Mouse (Mus musculus) layer of hippocampus, adult 2 months (tissue): ENCODE results near the gene Ceacam16. TPM values are rescaled to one million over a fixed set of nuclear protein-coding genes. Genes with fewer than 3 reads are reported as not detected.

Source experiments
- DNase-seq, 2 experiments: peaks; one replicate each; pipeline ENCODE4 v3.0.0; 2022; ENCODE audit warnings: low spot score in 2 of 2
- H3K27ac ChIP-seq: fragments of 200-600 bp; 2 replicates; pipeline ENCODE4 v1.8.1; 2022
- H3K4me3 ChIP-seq: fragments of 200-600 bp; 2 replicates; pipeline ENCODE4 v1.8.1; 2022; ENCODE audit warnings: mild to moderate bottlenecking
- CTCF ChIP-seq: fragments of 200-600 bp; conservative IDR thresholded peaks from 2 replicates; pipeline ENCODE4 v1.8.1; 2022; ENCODE audit warnings: antibody characterized with exemption, mild to moderate bottlenecking, moderate library complexity
- long read RNA-seq, 2 experiments: library from polyadenylated mRNA; stranded (forward); transcript quantifications; one replicate each; pipeline ENCODE4 v2.0.0; 2021; ENCODE audit warnings: borderline mapping rate in 2 of 2
- total RNA-seq, 2 experiments: library from RNA; stranded (reverse); gene quantifications; 2 replicates each; pipeline ENCODE4 v1.2.3; 2021

Gene Ceacam16
- total RNA-seq: not detected
- long read RNA-seq, experiment 1, partial matches to known transcripts: 0 of 1 reads
- long read RNA-seq, experiment 1, other reads (novel, unspliced or antisense): 1 of 1 reads
- long read RNA-seq, experiment 2: 0 reads

GRCm38 (mm10) chr7:19861199-19861598 is at the start of gene Ceacam16:
Gene Ceacam16, minus strand, starts transcription at chr7:19861299.
- DNase-seq: no peak
- no peak within 1 kb of the TSS for H3K27ac ChIP-seq
- TF ChIP-seq CTCF: no peak

DNA sequence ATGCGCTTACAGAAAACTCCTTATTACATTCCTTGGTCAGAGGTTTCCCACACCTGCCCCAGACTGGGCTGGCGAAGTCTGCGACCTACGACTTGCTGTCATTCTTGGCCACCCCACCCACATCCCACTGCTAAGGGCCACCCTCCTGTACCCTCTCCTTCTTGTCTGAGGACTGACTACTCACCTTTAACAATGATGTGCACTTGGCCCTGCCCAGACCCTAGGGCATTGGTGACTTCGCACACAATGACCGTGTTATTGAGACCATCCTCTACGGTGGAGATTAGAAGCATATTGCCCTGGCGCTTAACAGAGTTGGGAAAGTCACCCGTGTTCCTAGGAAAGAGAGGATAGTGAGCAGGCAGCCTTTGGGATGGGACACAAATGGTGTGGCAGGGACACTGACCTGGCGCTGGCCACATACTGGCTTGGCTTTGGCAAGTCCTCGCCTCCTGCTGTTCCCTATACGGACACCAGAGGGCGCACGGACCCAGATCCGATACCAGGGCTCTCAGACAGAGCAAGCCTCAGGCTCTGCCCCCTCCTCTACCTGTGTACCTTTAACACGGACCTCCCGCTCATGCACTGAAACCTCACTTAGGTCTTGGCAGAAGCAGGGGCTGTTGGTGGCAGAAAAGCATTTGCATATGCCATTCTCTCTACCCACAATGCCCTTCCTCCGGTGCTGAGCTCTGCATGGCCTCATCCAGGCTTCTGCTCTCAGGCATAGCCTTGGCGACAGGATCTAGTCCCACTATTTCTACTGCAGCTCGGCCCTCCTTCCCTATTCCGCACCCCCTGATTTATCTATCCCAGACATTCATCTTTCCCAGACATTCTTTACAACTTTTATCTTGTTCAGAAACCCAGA is 49.6 kb upstream of the Ceacam16 start:
- no peak overlapping the region for H3K27ac ChIP-seq

More at GRCm38 (mm10) chr7:19861199-19861598, at the start of gene Ceacam16:
- no peak within 1 kb of the TSS for H3K4me3 ChIP-seq

DNA sequence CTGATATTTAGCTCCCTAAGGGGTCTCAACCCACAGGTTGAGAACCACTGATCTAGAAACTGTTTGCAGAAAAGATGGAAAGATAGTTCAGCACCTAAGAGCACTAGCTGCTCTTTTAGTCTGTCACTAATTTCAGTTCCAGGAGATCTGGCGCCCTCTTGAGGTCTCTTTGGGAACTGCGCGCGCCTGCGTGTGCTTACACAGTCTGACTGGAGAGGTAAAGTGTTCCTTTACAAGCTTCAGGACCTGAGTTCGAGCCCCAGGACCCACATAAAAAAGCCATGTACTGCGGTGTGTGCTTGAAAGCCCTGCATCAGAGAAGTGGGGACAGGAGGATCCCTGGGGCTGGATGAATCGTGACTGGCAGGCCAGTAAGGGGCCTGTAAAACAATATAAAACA is 28.8 kb upstream of the Ceacam16 start:
- TF ChIP-seq CTCF: peak; percentile 92
- Histone ChIP-seq H3K27ac (no peak overlapping the region), H3K4me3 (no peak overlapping the region)
- peak in 1 of 2 experiments; percentile 46 for DNase-seq

More for the DNA sequence above, 49.6 kb upstream of the Ceacam16 start:
- peak; percentile 98 for TF ChIP-seq CTCF
- H3K4me3 ChIP-seq: no peak overlapping the region
- peak; percentile 54 to 87 for DNase-seq

GRCm38 (mm10) chr7:19887849-19888248 is 26.8 kb upstream of the Ceacam16 start, which contains the start of gene Ceacam19:
Gene Ceacam19, minus strand, starts transcription at chr7:19887965.
- no peak within 1 kb of the TSS for H3K4me3 ChIP-seq
- no peak for TF ChIP-seq CTCF
- DNase-seq: no peak
- H3K27ac ChIP-seq: no peak within 1 kb of the TSS

GRCm38 (mm10) chr7:19880754-19881153 is 19.7 kb upstream of the Ceacam16 start:
- Histone ChIP-seq H3K27ac (no peak overlapping the region), H3K4me3 (no peak overlapping the region)
- no peak for DNase-seq
- peak; percentile 56 for TF ChIP-seq CTCF

DNA sequence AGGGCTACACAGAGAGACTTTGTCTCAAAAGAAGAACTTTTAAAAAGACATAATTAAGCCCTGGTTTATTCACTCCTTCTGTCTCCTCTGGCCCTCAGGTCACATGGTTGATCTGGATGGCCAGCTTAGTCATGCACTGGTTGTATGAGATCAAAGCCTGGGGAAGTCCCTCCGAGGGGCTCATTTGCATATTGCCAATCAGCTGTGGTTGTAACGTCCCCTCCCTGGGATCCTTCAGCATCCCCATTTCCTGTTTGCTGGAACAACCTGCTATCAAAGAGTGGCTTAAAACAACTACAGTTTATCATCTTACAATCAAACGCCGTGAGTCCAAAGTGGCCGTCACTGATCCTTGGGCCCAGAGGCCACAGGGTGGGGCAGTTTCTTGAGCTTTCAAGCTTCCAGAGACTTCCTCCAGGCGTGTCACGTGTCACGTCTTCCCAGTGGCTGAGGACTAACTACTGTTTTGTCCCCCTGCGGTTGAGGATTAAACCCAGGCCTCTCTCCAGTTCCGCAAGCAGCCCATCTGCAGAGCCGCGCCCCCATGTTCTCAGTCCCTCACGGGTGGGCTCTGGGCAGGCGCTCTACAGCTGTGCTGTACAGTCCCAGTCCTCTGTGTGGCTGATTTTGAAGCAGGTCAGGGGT is 15.8 kb upstream of the Ceacam16 start:
- DNase-seq: no peak
- Histone ChIP-seq H3K4me3 (no peak overlapping the region), H3K27ac (no peak overlapping the region)
- no peak for TF ChIP-seq CTCF

DNA sequence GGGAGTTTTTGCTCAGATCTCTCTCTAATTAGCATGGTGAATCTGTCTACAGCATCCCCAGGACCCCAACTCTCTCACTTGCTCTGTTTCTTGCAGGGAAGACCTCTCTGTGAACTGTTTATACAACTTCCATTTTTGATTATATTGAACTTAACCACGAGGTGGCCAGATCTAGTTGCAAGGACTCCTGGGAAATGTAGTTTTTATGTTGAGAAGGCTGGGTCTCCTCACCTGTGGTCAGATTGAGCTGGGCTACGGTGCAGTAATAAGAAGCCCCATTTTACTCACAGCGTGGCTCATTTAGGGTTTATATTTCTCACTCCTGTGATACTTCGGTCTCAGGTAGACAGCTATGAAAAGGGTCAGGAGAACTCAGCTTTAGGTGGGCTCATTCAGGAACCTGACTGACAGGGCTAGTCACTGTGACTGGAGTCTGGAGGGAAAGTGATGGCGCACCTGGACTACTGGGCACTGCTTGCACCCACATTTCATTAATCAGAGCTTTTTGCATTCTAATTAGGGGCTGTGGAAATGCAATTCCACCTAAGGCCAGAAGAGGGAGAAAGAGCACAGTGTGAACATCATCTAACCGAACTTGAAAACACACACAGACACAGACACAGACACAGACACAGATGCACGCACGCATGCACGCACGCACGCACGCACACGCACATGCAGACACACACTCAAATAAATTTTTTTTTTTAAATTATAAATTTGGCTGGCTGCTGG is 15.0 kb upstream of the Ceacam16 start:
- TF ChIP-seq CTCF: peak; percentile 81
- Histone ChIP-seq H3K4me3 (no peak overlapping the region), H3K27ac (no peak overlapping the region)
- peak; percentile 24 to 70 for DNase-seq

DNA sequence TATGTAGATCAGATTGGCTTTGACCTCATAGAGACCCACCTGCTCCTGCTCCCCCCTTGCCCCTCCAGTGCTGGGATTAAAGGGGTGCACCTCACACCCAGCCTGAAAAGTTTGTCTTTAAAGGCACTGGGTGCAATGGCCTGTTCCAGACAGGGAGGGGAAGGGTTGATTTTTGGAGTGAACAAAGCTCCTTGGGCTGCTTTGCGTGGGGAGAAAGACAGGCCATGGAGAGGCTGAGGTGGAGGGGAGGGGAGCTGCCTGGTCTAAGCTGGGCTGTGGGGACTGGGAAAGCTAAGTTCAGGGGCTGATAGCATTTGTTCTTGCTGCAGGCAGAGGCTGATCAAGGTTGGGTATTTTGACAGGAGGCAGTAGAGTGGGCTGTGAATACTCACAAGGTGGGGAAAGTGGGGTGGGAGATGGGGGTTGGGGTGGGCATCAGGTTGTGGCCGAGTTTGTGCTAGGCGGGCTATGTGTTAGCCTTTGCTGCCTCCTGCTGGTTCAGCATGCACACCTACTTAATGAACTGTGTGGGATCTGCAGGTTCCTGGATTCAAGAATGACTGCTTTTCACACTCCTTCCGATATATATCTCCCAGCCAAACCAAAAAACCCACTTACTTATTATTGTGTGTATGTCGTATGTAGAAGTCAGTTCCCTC is 11.0 kb upstream of the Ceacam16 start:
- DNase-seq: no peak
- H3K4me3 ChIP-seq: no peak overlapping the region
- TF ChIP-seq CTCF: peak; percentile 67
- H3K27ac ChIP-seq: no peak overlapping the region

DNA sequence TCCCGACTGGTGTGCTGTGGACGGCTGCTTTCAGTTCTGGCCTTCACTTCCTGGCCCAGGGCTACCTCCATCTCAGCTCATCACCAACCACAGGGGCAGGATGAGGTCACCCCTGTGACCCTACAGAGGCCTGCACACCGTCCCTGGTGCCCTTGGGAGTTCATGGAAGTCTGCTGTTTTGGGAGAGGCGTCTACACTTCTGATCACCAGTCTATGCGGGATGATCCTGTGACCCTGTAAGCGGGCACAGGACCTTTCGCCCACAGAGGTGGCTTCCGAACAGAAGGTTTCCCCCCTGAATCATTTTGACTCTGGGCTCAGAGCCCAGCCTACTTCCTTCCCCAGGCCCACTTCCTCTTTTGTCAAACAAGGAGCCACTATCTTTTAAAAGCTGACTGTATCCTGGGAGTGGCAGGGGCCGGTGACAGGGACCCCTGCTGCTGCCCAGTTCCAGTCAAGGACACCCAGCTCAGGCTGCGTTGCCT is 10.1 kb upstream of the Ceacam16 start:
- TF ChIP-seq CTCF: no peak
- no peak overlapping the region for H3K4me3 ChIP-seq
- no peak overlapping the region for H3K27ac ChIP-seq
- no peak for DNase-seq

DNA sequence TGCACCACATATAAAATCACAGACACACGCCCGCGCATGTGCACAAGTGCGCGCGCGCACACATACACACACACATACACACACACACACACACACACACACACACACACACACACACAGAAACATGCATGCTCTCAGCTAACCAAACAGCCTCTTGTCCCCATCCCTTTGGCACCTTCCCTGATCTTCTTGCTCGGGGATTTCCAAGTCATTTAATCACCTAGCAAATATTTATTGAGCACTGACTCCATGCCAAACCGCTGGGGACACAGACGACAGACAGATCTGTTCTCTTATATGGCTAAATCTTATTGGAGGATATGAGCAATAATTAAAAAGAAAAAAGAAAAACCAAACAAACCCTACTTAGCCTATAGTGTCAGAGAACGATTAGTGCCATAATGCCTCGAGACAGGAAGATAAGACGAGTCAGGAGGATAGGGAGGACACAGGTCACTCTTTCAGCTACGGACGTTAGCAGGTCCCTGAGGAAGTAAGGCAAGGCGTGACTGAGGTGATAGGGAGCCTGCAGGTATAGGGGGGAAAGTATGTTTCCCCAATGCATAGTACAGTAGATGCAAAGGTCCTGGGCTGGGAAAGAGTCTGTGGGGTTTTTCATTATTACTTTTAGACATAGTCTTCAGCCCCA is 6.8 kb upstream of the Ceacam16 start:
- TF ChIP-seq CTCF: no peak
- DNase-seq: no peak
- H3K4me3 ChIP-seq: no peak overlapping the region
- no peak overlapping the region for H3K27ac ChIP-seq

GRCm38 (mm10) chr7:19866490-19866889 is 5.4 kb upstream of the Ceacam16 start:
- no peak overlapping the region for H3K4me3 ChIP-seq
- no peak for DNase-seq
- TF ChIP-seq CTCF: no peak
- H3K27ac ChIP-seq: no peak overlapping the region
